Mouse (Mus musculus): Measurements from ENCODE around the gene Clca3a2.
"Not testable (repeated sequence)": the region's sequence is repeated elsewhere in the genome, so short reads cannot be mapped to it uniquely, and the experiment has no call there.

Gene Clca3a2

DNA sequence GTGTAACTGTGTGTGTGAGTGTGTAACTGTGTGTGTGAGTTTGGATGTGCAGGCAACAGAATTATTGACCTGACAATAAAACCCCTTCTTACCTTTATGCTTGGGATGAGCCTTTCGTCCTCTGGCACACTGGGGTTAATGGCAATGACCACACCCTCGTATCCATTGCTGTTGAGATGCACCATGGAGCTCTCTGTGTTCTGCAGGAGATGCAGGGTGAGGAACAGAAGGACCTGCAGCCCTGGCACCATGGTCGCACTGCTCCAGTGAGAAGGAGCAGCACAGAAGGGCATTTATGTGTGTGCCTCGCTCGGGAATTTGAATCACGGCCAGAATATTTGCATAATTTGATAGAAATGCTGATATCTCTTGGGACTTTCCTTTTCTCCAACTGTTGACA is at the start of gene Clca3a2:
TSS of gene Clca3a2 (minus strand) at position 276 of the 400 bp plus-strand sequence.
- DNase-seq (ENCODE audit: low read depth, low spot score) = not testable (repeated sequence)

DNA sequence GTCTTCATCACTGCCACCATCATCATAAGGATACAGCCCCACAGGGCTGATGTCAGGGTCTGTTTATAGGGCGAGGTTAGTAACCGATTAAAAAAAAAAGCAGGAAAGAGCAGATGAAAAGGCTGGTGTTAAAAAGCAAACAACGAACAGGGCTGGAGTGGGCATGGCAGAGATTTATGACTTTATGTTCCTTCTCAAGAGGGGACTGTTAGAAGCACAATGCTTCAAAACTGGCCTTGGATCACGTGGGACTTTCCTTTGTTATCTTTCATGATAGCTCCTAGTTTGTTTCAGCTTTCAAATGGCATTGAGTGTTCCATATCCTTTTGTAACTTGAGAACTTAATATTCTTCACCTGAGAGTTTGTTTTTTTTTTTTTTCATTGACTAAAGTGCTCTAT is 30.3 kb upstream of the Clca3a2 start:
- DNase-seq (ENCODE audit: low read depth, low spot score) = no peak

DNA sequence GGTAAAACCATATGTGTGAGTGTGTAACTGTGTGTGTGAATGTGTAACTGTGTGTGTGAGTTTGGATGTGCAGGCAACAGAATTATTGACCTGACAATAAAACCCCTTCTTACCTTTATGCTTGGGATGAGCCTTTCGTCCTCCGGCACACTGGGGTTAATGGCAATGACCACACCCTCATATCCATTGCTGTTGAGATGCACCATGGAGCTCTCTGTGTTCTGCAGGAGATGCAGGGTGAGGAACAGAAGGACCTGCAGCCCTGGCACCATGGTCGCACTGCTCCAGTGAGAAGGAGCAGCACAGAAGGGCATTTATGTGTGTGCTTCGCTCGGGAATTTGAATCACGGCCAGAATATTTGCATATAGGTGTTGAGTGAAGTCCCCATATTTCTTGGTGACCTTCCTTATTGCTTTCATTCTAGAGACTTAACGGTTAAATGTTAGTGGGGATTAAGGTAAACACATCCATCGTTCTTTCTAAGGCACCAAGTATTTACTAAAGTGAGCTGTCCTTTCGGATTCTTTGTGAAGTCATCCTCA is 29.8 kb upstream of the Clca3a2 start, which contains the start of gene Clca3b:
TSS of gene Clca3b (minus strand) at position 344 of the 543 bp plus-strand sequence.
- not testable (repeated sequence) for DNase-seq (ENCODE audit: low read depth, low spot score)

DNA sequence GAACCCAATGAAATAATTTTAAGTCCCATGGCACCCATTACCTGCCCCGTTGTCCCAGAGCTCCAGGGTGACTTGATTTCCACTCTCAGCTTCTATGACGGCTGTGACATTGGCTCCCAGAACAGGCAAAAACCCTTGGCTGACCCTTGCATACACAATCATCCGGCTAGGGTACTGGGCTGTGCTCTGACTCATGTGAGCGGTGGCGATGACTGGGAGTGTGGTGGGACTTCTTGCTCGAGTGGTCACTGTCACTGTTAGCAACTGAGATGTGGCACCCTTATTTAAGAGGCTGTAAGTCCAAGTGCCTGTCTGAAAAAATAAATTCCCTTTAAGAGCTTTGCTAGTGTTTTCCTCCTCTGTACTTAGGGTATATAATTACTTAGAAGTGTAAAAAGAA is 8.0 kb upstream of the Clca3a2 start:
- no peak for DNase-seq (ENCODE audit: low read depth, low spot score)

DNA sequence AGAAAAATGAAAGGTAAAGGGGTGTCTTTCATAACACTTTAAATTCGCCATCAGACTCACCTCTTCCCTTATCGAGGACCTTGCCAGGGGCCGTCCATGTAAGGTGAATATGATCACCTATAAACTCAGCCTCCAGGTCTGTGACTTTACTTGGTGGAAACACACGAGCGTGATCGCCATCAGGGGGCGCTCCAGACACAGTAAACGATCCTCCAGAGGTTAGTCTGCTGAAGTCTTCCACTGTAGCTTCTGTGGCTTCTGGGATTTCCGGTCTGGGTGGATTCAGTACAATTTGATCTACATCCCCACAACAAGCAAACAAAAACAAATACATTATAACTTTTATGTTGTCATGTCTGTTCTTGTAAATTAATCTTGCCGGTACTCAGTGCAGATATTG is 5.9 kb upstream of the Clca3a2 start:
- peak; percentile 78 for DNase-seq (ENCODE audit: low read depth, low spot score)

DNA sequence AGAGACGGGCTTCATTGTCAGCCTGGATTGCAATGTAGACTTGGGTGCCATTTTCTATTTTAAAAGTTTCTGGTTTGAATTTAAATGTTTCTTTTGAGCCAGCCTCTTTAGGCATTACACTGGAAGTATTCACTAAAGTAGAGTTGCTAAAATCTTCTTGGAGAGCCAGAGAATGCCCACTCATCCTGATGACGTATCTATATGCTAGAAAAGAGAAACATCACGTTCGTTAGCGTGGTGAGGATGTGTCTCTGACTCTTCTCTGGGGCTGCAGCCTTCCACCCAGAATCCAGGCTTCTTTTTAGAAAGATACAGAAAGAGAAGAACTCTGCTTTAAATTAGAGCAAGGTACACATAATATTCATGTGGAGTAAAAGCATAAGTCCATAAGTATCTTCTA is 4.0 kb upstream of the Clca3a2 start:
- no peak for DNase-seq (ENCODE audit: low read depth, low spot score)

DNA sequence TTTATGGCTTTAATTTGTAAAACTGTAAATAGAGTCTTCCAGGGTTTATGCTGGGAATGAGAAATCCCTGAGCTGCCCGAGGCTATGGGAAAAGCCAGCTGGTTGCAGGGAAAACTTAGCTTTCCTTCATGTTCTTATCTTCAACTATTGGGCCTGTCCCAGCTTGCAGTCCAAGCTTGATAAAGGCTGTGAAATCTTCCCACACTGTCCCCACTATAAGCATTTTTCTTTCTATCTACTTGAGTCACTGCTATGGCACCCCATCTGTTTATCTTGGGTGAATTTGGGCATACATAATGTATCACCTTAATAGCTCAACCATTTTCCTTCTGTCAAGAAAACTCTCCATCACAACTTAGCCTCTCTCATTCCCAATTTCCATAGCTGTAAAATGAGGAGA is 1.3 kb upstream of the Clca3a2 start:
- DNase-seq (ENCODE audit: low read depth, low spot score) = no peak

DNA sequence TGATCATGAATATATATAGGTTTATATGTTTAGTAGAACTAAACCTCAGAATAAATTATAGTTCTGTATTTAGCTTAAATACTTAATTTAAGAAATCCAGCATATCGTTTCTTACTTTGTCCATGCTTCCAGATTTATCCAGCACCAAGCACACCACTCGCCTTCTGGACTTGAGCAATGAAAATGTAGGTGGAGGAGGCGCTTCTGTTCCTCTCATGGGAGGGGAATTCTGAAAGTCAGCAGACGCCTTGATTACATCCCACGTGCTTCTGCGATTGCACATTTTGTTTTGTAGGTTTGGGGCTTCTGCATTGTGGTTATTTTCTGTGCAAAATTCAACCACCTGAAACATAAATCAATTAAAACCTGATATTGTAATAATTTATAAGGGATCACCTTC is 6.0 kb downstream of the Clca3a2 start:
- not testable (repeated sequence) for DNase-seq (ENCODE audit: low read depth, low spot score)

DNA sequence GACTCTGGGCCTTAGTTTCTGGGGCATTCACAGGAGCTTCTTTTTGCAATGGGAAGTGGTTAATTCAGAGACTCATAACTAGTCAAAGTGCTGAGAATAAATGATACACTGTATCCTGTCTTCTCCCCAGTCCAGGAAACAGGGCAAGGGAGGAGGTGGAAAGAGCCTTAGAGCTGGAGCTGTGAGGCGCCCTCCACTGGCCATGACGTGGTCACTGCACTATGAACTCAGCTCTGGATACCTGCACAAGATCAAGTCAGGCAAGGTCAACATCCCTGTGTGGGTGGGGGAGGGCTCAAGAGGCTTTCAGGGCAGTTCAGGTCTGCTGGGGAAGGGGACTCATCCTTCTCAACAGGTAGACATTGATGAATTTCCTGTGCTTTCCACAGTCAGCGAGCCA is 7.5 kb downstream of the Clca3a2 start:
- DNase-seq (ENCODE audit: low read depth, low spot score) = no peak

DNA sequence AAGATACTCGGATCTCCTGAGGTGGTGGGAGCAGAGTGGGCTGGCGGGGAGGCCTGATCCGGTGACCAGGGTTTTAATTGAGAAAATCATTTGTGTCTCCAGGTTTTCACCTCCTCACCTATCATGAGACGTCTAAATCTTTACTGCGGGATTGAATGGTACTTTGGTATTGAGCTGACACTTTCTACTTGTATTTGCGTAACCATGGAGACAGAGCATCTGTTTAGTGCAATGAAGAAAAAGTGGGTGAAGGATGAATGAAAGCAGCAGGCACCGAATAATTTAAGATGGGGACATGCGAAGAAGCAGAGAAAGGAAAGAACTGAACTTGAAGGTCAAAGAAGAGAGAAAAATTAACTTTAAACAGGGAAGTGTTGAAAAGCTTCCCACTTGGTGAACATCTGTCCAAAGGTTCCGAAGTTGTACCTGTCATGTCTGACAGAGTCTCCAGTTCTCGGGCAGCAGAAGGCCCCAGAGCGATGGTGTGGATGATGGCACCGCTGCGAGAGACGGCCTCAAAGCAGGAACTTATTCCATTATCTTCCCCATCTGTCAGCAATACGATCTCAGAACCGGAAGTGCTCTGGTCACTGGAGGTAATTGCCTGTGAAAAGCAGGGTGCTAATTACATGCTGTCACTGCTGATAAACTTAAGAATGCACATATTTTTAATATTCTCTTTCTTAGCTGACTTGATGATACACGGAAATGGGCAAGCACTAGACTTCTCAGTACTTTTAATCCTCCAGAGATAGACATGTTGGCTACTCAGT is 11.0 kb downstream of the Clca3a2 start:
- DNase-seq (ENCODE audit: low read depth, low spot score) = not testable (repeated sequence)

DNA sequence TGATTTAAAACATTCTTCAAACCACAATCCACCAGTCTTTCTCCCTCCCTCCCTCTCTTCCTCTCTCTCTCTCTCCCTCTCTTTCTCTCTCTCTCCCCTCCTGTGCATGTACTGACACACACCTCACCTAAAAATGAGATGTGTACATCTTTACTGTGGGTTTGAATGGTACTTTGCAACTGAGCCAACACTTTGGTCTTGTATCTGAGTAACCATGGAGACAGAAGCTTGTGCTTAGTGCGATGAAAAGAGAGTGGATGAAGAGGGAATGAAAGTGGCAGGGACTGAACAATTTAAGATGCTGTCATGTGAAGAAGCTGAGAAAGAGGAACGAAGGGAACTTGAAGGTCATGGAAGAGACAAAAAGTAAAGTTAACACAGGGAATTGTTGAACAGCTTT is 12.7 kb downstream of the Clca3a2 start:
- DNase-seq (ENCODE audit: low read depth, low spot score) = not testable (repeated sequence)

DNA sequence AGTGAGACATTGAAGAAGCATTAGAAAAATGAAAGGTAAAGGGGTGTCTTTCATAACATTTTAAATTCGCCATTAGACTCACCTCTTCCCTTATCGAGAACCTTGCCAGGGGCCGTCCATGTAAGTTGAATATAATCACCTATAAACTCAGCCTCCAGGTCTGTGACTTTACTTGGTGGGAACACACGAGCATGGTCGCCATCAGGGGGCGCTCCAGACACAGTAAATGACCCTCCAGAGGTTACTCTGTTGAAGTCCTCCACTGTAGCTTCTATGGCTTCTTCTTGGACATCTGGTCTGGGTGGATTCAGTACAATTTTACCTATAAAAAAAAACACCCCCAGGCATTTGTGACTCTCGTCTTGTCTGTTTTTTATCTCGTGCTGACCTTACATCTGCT is 17.4 kb downstream of the Clca3a2 start:
- peak; percentile 42 for DNase-seq (ENCODE audit: low read depth, low spot score)

DNA sequence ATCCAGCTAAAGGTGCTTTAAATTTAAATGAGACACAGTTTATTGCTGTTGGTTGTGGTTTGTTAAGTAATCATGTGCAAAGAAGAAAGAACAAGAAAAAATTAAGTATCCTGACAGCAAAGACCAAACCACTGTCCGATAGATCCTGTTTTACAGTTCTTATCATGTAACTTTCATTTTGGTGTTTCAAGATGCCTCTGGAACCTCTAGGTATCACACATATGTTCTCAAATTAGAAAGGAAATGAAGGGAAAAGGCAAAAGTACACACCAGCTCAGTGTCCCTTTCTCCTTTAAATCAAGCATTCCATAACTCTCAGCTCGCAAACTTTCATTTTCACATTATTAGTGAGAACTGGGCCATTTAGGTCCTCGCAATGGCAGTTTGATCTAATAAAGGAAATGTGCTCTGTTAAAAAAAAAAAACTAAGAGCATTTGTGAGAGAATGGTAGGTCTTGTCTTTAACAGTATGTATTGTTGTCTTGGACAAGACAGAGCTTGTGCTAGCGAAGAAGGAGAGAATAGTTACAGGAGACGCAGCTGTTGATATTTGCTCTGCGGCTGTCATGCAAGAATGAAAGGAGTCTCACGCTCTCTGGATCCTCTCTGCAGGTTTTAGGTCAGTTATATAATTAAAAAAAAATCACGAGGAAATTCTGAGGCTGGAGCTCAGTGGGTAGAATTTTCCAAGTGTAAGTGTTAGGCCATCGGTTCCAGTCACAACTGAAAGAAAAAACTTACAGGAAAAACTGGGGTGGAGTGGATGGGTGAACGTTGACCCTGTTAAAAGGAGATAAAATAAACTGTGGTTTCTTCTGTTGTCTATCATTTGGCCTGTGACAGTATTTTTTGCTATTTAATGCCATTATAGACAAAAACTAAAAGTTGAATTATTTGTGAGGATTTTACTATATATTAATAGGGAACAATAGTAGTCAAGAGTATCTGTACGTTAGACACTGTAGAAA is 33.8 kb downstream of the Clca3a2 start:
- no peak for DNase-seq (ENCODE audit: low read depth, low spot score)

DNA sequence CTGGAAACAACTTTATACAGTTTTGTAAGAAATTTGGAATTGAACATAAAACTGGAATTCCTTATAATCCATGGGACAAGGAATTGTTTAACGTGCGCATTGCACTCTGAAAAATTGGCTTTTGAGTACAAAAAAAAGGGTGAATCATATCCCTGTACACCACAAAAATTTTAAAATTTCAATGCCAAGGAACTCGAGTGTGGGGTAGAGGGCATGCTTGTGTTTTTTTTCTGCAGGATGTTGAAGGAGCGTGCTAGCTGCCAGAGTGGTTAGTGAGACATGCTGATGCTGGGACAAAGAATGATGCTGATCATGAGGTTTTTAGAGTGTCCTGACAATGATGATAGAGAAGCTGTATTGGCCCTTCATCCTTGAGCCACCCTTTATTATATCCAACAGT is 54.1 kb downstream of the Clca3a2 start:
- no peak for DNase-seq (ENCODE audit: low read depth, low spot score)

DNA sequence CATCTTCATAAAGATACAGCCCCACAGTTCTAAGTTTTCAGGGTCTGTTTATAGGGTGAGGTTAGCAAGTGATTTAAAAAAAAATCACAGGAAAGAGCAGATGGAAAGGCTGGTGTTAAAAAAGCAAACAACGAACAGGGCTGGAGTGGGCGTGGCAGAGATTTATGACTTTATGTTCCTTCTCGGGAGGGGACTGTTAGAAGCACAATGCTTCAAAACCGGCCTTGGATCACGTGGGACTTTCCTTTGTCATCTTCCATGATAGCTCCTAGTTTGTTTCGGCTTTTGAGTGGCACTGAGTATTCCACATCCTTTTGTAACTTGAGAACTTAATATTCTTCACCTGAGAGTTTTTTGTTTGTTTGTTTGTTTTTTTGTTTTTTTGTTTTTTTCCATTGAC is 57.8 kb downstream of the Clca3a2 start:
- no peak for DNase-seq (ENCODE audit: low read depth, low spot score)

DNA sequence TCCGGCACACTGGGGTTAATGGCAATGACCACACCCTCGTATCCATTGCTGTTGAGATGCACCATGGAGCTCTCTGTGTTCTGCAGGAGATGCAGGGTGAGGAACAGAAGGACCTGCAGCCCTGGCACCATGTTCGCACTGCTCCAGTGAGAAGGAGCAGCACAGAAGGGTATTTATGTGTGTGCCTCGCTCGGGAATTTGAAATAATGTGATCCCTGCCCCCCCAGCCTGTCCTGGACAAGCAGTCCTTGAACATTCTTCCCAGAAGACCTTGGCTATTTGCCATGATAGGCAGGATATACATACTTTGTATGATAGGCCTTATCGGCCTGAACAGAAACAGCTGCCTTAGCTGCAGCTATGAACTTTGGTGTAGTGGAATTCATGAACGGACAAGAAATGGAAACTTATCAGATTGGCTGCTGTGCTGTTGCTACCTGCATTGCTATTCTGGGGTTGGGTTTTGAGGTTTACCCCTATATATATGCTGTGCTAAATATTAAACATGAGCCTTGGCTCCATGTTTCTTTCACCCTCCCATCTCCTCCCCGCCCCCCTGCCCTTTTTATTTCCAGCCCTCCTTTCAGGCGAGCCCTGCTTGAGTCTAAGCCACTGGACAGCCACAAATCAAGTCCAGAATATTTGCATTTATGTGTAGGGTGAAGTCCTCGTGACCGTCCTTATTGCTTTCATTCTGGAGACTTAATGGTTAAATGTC is 58.5 kb downstream of the Clca3a2 start, which contains the start of gene Clca3a1:
TSS of gene Clca3a1 (minus strand) at position 386 of the 718 bp plus-strand sequence.
- DNase-seq (ENCODE audit: low read depth, low spot score) = no peak

DNA sequence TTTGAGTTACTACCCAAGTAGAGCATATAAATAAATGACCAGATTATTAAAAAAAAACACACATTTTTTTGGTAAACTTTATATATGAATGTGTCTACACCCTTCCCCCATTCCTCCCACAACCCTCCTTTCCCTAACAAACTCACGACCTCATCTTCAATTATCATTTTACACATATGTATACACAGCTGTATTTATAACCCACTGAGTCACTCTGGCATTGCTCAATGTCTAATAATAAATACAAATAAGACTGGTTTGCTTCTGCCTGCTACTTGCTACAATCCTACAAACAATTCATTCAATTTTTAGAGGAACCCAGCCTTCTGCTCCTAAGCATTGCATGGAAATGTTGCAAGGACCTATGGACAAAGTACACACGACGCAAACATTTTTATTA is 59.6 kb downstream of the Clca3a2 start:
- DNase-seq (ENCODE audit: low read depth, low spot score) = no peak

DNA sequence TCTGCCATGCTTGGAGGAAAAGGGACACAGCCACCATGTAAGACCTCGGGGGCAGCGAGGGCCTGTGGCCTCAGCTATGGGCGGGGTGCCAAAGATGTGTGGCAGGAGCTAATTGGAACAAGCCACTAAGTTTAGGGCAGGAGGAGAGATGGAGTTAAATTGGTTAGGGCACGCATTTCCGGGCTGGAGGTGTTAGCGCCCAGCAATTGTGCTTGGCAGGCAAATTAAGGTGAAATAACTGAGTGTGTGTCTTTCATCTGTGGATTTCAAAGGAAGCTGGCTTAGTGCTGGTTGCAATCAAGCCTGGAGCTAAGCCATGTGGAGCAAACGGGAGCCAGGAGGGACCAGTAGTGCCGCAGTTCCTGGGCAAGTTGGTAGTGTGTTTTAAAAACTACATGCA is 63.2 kb downstream of the Clca3a2 start:
- peak; percentile 24 for DNase-seq (ENCODE audit: low read depth, low spot score)

DNA sequence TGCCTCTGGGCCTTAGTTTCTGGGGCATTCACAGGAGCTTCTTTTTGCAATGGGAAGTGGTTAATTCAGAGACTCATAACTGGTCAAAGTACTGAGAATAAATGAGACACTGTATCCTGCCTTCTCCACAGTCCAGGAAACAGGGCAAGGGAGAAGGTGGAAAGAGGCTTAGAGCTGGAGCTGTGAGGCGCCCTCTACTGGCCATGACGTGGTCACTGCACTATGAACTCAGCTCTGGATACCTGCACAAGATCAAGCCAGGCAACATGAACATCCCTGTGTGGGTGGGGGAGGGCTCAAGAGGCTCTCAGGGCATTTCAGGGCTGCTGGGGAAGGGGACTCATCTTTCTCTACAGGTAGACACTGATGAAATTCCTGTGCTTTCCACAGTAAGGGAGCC is 66.2 kb downstream of the Clca3a2 start:
- no peak for DNase-seq (ENCODE audit: low read depth, low spot score)

DNA sequence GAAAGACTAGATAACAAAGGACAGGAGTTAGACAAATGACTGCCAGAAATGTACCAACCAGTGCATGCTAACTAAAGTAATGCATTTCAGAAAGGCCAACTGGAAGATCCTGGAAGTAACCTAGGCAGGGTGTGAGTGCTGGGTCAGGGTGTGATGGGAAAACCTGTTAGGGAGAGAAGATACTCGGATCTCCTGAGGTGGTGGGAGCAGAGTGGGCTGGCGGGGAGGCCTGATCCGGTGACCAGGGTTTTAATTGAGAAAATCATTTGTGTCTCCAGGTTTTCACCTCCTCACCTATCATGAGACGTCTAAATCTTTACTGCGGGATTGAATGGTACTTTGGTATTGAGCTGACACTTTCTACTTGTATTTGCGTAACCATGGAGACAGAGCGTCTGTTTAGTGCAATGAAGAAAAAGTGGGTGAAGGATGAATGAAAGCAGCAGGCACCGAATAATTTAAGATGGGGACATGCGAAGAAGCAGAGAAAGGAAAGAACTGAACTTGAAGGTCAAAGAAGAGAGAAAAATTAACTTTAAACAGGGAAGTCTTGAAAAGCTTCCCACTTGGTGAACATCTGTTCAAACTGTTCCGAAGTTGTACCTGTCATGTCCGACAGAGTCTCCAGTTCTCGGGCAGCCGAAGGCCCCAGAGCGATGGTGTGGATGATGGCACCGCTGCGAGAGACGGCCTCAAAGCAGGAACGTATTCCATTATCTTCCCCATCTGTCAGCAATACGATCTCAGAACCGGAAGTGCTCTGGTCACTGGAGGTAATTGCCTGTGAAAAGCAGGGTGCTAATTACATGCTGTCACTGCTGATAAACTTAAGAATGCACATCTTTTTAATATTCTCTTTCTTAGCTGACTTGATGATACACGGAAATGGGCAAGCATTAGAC is 70.0 kb downstream of the Clca3a2 start:
- DNase-seq (ENCODE audit: low read depth, low spot score) = not testable (repeated sequence)

Measured in forelimb bud, embryonic 11.5 days (tissue).